Mouse (Mus musculus) urinary bladder, adult 18-20 months (tissue): ENCODE measurements around the gene Fam78b.
A peak's percentile ranks its signal among the peaks of the same experiment; 100 is the strongest.

Experiments used
- DNase-seq, 2 experiments: peaks; one replicate each; pipeline ENCODE4 v3.0.0; 2022; ENCODE audit warnings: low spot score in 2 of 2, mixed read lengths in 2 of 2

Gene Fam78b

DNA sequence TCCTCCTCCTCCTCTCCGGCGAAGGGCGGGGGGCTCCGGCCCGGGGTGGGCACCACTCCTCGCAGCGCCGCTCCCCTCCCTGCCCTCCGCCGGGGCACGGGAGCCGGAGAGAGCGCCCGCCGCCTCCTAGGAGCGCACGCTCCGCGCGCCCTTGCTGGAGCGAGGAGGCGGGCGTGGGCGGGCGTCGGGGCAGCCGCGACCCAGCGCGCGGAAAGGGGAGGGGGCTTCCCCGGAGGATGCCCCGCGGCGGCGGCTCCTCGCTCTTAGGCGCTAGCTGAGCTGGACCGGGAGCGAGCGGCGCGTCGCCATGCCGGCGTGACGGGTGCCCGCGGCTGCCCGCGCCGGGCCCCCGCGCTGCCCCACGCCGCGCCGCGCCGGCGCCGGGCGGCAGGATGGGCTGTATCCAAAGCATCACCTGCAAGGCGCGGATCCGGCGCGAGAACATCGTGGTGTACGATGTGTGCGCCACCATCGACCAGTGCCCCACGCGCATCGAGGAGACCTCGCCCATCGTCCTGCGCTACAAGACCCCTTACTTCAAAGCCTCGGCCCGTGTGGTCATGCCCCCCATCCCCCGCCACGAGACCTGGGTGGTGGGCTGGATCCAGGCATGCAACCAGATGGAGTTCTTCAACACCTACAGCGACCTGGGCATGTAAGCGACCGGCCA is at the start of gene Fam78b:
Fam78b (plus strand) TSS at position 244 of the 670 bp plus-strand sequence.
- DNase-seq: peak in 1 of 2 experiments; percentile 21

DNA sequence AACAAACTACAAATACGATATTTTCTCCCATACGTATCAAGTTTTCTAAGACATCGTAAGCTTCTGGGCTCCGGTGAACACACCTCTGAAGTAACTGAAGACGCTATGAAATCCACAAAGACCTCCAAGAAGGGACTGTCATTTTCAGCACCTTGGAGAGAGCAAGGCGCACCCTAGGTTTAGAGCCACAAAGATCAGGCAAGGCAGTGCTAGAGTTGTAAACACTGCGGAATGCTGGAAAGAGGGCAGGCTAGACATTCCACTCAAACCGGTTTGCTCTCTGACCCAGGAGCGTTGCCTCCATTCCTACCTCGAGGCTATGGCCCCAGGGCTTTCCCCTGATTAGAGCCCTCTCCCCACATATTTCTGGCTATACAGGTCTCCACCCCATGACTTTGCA is 36.7 kb upstream of the Fam78b start:
- no peak for DNase-seq

DNA sequence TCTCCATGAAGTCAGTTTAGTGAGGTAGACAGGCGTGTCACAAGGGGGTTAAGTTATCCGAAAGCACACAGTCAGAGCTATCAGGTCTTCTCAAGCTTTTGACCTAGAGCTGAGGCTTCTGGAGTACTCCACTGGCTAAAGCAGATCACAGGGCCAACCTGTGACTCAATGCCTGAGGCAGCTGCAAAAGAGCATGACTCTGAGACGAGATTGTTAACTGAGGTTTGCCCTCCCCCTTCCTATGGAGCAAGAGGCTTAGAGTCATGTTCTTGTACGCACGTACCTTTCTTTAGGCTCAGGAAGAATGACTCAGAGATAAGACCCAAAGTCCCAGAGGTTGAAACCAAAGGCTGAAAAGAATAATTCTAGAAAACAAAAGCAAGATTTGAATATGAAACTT is 32.9 kb upstream of the Fam78b start:
- DNase-seq: no peak

DNA sequence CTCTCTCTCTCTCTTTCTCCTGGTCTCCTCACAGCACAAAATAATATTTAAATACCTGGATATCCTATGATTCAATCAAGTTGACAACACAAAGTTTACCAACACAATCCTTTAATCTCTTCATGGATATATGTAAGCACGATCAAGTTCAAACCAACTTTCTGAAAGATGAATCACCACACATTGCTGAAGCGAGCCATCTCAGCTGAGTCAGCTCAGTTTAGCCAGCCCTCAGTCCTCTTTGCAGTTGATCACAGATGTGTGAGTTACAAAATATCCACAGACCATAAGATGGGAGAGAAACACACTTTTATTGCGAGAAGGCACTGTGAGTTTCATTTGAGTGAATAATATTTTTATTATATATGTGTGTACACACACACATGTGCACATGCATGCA is 27.5 kb upstream of the Fam78b start:
- no peak for DNase-seq

DNA sequence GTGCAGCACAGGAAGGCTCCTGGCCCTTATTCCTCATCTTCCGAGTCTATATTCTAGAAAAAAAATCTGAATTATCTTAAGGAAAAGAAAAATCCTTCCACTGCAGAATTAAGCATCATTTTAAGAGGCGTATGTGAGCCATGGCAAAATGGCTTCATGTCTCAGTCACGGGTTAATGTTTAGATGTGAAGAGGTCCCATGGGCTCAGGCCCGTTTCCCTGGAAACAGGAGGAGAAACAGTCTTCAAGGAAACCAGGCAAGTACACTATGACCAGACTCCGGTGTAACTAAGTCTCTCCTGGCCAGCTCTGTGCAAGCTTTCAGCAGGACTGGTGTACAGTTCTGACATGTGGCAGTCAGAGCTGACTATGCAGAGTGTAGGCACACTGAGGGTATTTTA is 22.6 kb upstream of the Fam78b start:
- no peak for DNase-seq

DNA sequence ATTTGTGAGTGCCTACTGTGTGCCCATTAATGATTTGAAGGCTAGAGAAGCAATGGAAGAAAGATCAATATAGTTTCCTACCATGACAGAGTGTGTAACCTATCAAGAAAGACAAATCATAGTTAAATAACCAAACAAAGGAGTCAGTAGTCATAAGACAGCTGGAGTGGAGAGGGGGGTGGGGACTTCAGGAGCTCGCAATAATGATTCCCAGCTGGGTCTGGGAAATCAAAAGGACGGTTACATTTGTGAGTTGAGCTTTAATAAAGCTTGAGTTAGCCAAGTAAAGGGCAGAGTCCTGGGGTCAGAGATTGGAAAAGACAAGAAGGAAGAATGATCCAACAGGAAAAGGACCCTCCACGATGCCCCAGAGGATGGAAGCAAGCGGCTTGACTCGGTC is 7.0 kb upstream of the Fam78b start:
- DNase-seq: no peak

DNA sequence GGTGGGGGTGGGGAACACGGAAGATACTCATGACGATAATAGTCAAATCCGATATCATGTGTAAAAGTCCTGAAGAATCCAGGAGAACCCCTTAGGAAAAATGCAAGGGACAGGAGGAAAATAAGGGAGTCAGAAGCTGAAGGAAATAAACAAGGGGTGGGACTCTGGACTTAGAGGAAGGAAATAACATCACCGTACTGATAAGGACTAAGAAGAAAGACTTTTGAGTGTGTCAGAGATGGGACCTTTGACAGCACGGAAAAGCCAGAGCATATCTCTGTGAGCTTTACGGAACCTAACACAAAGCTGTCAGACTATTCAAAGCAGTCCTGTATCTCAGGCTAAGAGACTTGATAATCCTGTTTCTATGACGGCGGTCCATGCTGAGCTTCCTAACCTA is 5.0 kb upstream of the Fam78b start:
- no peak for DNase-seq

DNA sequence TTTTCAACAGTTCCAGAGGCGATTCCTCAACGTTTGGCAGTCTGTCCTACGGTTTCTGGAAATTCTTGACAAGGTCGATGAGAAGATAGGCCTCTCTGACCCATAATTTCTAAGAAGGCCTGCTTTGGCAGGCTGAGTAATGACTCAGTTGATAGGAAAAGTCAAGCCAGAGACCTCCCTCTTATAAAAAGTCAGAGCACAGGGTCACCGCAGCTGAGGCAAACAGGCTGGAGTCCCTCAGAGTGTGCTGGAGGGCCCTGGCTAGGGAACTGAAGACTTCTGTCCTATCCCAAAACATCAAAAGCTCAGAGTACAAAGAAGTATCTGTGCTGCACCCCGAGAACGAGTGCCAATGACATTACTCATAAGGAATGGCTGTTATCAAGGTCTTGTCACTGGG is 4.4 kb upstream of the Fam78b start:
- peak in 1 of 2 experiments; percentile 3 for DNase-seq

DNA sequence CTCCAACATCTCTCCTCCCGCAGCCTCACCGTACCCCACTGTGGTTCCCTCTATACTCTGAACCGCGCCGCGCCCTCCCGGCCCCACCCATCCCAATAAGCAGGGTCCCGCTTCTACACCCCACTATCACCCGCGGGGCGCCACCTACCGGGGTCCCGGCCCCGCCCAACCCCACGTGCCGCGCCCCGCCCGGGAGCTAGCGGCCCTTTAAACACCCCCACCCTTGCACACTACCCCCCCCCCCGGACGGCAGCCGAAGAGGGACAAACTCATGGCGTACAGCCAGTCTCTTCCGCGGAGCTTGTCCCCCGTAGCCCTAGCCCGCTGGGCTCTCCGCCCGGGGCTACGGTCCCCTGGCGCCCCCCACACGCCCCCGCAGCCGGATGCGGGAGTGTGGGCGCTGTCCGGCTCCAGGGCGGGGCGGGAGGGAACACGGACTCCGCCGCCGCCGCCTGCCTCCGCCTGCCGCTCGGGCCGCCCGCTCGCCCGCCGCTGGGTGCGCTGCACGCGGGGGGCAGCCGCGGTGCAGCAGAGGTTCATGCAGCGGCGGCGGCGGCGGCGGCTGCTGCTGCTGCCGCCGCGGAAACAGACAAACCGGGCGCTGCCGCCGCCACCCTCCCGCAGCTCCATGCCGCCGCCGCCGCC is 566 bp upstream of the Fam78b start:
- peak; percentile 54 to 78 for DNase-seq

DNA sequence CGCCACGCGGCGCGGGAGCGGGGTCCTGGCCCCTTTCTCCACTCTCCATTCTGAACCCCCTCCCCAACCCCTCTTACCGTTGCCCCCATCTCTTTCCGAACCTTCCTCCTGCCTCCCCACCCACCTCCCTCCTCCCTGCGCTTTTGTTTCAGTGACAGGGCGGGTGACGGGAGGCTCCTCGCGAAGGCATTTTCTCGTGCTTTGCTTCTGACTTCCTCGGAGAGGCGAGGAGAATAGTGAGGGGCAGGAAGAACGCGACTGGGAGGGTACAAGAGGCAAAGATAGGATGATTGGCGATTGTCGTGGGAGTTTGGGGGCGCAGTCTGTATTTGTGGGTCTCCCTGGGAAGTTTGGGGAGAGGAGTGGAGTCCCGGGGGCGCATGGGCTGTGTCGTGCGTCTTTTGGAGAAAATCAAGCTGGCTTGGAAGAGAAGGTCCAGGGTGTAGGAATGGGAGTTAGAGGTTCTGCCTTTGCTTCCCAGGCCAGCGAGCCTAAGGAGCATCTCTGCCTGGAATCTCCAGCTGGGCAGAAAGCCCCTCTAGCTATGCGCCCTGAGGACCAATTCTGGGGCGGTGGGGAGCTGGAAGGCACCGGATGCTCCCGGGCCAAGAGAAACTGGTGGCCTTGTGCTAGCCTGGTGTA is 748 bp downstream of the Fam78b start:
- DNase-seq: peak in 1 of 2 experiments; percentile 31

DNA sequence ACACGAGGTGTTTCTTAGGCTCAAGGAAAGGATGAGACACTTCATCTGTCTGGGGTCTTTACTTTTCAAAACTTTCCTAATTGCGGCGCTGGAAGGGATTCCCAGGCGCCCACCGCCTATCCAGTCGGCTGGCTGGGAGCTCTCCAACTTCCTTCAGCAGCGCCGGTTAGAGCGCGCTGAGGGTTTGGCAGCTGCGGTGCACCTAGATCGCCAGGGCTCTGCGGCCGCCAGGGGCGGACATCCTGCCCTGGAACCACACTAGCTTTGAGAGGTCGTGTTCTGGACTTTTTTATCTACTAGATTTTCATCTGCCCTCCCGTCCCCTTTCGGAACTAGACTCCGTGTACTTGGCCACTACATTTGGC is 1.3 kb downstream of the Fam78b start:
- peak; percentile 35 to 40 for DNase-seq

DNA sequence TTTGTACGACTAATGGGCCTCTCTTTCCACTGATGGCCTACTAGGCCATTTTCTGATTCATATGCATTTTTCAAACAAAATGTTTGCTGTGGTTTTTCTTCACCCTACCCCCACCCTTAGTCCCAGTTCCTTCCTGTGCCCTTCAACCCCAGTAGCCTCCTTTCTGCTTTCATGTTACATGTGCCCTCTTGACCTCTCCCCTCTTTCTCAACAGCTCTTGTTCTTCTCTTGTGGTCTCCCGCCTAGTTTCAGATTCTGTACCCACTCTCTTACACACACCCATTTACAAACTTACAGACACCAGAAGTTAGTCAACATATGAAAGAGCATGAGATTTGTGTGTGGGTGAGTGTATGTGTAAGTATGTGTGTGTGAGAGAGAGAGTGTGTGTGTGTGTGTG is 3.4 kb downstream of the Fam78b start:
- DNase-seq: no peak

DNA sequence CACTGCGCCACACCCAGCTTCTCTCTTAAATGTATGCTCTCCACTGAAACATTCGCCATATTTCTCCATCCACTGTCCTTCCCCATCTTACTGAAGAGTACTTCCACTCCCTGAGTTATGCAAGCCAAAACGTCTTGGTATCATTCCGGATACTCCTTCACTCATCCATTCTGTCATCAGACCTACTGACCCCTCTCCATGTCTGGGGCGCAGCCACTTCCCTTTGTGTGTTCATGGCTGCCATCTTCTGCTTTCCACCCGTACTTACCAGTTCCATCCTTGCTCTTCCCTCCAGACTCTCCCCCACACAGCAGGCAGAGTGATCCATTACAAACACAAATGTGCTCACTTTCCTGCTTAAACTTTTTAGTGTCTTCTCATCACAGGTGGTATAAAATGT is 6.1 kb downstream of the Fam78b start:
- no peak for DNase-seq

DNA sequence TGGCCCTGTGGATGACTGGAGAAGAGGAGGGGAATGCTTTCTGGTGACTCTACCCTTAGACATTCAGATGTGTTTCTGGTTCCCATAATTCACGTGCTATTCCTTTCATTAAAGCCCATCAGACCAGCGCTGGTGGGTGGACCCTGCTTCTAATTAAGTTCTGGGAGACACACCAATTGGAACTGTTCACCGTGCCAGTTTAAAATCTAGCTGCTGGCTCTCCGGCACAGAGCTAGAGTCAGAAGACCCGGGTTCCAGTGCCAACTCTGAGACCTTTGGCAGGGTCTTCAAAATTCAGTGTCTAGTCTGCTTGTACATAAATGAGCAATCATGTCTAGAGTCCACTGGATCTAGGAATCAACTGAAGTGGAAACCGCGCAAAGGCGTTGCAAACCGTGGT is 9.0 kb downstream of the Fam78b start:
- no peak for DNase-seq

DNA sequence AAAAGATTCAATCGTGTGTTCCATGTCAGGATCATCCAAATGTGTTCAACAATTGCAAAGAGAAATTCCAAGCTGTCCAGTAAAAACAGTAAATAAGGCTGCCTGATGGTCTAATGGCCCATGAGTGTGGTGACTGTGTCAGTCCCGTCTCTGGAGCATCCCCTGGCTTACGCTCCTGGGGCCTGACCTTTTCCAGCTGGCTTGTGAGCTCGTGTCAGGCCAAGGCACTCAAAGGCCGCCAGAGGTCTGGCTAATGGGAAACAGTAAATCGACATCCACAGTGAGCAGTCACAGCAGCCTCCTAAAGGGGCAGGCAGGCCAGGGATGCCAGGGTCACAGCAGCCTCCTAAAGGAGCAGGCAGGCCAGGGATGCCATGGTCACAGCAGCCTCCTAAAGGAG is 10.1 kb downstream of the Fam78b start:
- no peak for DNase-seq

DNA sequence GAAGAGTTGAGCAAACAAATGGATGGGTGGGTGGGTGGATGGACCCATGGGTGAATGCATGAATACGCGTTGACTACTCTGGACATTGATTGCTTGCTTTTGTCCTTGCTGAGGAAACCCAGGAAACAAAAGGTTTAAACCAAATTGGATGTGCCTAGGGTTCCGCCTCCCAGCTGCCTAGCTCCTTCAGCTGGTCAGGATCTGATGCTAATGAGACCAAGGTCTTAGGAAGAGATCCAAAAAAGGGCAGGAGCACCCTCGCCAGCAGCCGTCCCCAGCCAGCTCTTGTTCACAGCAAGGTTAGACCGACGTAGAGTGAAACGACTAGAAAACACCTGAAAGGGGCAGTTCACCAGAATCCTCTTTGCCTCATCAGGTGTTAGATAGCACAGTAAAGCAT is 11.4 kb downstream of the Fam78b start:
- DNase-seq: no peak

DNA sequence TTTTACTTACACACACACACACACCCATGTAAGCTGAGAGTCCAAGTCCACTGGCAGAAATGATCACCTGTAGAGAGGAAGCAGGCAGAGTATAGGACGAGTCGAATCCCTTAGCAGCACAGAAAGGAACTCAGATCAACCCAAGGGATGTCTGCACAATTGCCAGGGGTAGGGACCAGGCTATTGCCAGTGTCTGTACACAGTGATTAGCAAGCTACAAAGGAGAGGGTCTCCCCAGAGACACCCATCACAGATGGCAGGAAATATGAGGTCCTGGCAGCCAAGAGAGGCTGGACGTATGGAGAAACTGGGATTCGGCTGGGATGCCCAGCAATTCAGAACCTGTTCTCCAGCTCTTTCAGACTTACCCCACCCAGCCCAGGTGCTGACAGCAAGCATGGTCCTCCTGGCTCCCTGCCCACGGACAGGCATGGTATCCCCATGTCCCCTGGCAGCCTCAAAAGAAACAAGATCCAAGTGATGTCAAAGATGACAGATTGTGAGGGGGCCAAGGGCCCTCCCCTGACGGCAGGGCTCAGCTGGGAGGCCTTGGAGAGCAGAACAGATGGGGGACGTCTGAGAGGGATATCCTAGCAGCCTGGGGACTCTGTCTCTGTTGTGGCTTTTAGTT is 12.1 kb downstream of the Fam78b start:
- no peak for DNase-seq

DNA sequence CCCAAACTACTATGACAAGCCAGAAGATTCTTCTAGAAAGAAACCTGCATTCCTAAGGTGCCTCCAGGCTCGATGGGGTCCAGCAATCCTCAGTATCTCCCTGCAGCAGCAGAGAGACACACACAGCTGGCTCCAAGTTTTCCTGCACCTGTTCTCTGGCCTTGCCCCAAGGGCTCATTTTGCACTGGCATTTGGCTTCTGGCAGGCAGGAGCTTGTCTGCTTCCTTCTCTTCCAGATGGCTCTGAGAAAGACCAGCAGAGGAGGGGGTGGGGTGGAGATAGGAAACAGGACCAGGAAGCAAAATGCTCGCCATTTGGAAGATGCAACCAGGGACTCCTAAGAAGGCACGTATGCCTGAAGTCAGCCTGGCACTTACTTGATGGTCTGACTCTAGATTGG is 15.1 kb downstream of the Fam78b start:
- DNase-seq: no peak

DNA sequence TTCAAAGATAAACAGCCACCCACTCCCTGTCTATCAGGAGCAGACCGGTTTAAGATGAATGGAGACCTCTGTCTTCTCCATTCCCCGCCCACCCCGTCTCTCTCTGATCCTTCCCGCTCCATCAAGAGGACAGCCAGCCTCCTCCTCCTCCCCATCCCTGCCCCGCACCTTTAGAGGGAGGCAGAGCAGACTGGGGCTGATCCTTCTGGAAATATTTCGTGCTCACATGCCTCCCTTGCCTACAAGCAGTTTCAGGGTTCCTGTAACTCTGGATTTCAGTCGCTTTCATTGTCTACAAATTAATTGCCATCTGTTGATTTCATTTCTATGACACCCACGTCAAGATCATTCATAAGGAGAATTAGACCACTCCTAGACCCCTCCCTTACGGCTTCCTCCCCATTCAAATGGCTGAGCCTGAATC is 20.8 kb downstream of the Fam78b start:
- no peak for DNase-seq

DNA sequence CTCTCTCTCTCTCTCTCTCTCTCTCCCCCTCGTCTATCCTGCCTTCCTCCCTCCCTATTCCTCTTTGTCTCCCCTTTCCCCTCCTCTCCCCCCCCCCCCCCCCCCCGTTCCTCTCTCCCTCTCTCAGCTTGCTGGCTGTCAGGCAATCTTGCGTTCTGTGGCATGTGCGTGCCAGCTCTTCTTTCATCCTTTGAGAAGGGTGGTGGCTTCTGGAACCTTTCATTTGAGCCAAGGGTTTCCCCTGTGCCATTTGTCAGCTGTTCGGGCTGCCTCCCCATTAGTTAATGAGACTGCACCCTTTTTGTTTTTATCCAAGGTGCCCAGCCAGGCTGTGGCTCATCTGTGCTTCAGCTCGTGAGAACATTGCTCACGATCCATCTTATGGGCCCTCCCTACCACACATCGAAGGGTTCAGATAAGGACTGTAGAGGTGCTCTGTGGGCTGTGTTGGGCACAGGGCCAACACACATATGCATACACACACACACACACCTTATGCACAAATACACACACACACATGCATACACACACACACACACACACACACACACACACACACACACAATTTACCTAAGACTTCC is 21.4 kb downstream of the Fam78b start:
- no peak for DNase-seq

DNA sequence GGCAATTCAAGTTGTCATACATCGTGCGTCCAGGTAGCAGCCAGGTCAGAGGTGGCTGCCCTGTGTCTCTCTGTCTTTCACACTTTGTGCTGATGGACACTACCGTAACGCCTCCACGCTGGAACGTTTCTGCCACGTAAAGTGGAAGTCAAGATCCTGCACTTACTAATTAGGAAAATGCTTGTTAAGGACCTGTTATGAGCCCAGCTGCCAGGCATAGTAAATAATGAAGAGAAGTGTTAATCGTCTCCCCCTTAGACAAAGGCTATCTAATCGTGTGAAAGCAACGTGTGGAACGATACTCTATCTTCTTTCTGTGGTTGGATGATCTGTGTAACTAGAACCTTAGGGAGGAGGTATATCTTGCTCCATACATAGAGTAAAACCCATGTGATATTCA is 22.6 kb downstream of the Fam78b start:
- DNase-seq: no peak

DNA sequence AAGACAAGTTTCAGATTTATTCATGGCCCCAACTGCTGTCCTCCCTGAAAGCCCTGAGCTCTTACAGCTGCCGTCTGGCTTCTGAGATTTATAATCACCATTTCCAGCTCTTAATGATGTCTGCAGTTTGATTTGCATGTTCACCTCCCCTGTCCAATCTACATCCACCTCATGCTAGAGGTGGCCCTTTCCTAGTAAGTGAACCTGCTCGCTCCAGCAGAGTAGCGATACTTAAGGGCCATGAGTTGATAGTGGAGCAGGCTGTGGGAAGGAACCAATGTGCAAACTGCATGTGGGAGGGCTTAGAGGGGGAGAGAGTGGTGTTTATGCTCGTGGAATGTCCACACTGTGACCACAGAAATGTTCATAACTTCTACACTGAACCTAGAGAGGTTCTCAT is 23.7 kb downstream of the Fam78b start:
- DNase-seq: no peak
